Mouse (Mus musculus): Measurements from ENCODE around the gene Ckap5.
A peak's percentile ranks its signal among the peaks of the same experiment; 100 is the strongest.
"Not testable (repeated sequence)": the region's sequence is repeated elsewhere in the genome, so short reads cannot be mapped to it uniquely, and the experiment has no call there.

Gene Ckap5

DNA sequence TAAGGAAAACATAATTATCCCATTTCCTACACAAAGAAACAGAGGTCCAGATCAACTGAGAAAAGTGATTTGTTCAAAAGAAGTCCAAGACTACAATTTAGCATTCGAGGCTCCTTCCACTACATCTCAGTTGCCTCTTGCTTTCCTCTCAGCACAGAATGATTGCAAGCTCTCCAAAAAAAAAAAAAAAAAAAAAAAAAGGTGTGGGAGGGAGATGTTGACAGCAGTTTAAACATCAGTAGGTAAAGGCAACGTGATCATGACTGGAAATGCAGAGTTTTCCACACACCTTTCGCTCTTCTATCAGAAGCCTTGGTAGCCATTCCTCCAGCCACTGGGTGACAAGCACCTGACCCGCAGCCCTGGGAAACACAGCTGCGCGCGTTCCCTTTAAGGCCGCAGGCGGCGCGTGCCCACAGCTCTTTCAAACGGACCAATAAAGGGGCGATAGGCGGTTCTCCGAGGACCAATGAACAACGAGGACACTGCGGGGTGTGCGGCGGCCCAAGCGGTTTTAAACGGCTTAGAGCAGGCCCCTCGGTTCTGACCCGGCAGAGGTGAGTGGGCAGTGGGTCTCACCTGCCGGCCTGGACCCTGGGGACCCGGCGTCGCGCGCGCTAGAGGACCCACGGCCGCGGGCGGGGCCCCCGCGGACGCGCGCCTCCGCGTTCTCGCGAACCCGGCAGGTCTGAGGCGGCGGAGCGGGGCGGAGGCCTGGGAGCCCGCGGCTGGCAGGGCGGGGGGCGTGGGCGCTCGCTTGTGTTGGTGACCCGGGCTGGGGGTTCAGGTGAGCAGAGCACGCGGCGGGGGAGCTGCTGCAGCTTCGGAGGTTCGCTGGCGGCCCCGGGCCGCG is at the start of gene Ckap5:
Gene Ckap5 (plus strand): TSS at position 469 of the 853 bp plus-strand sequence.
- peak; percentile 95 for DNase-seq

DNA sequence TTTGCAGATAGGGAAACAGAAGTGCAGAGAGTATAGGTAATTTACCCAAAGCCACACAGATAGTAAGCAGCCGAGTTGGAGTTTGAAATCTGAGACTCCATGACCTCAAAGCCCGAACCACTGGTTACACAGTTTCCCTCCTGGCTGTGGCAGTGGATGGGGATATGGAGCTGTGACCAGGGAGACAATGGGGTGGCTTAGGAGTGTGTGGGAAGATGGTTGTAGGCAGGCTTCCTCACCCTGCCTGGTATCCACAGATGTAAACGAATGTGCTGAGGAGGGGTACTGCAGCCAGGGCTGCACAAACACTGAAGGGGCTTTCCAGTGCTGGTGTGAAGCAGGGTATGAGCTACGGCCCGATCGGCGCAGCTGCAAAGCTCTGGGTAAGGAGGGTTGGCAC is 49.7 kb upstream of the Ckap5 start:
- no peak for DNase-seq

GRCm38 (mm10) chr2:91480399-91480801 is 46.2 kb upstream of the Ckap5 start:
- no peak for DNase-seq

DNA sequence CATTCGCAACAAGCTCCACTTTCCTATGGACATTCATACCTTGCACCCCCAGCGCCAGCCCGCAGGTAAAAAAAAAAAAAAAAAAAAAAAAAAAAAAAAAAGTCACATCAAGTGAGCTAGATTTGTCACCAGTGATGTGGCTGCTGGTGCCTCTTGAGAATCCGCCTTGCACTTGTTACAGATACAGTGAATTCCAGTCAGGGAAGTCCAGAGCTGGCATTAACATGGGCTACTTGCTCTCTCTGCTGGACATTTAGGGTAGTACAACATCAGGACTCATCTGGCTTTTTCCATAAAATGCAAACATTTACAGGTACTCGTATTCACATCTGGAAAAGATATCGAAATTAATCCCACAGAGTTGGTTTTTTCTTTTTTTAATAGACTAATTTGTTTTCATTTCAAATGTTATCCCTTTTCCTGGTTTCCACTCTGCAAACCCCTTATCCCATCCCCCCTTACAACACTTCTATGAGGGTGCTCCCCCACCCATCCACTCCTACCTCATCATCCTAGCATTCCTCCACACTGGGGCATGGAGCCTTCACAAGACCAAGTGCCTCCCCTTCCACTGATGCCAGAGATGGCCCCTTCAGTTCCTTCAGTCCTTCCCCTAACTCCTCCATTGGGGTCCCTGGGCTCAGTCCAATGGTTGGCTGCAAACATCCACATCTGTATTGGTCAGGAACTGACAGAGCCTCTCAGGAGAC is 45.6 kb upstream of the Ckap5 start:
- peak; percentile 88 for DNase-seq

DNA sequence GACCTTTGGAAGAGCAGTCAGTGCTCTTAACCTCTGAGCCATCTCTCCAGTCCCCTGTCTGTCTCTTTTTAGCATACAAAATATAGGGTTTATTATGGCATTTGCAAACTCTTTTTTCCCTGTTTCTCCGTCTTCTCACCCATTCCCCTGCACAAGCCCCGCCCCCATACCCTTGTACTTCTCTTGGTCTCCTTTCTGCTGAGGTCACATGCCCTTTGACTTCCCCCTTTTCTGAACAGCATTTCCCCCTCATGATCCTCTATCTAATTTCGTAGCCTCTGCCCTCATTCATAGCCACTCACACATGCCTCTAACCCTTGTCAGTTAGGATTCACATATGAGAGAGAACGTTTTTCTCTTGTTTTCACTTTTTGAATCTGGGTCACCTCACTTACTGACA is 41.9 kb upstream of the Ckap5 start:
- peak; percentile 53 for DNase-seq

GRCm38 (mm10) chr2:91485256-91485655 is 41.3 kb upstream of the Ckap5 start:
- no peak for DNase-seq

DNA sequence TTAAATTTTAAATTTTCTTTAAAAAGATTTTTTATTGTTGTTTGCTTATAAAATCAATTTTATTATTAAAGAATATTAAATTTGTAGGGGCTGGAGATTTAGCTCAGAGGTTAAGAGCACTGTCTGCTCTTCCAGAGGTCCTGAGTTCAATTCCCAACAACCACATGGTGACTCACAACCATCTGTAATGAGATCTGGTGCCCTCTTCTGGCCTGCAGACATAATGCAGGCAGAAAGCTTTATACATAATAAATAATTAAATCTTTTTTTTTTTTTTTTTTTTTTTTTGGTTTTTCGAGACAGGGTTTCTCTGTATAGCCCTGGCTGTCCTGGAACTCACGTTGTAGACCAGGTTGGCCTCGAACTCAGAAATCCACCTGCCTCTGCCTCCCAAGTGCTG is 39.3 kb upstream of the Ckap5 start:
- DNase-seq: peak; percentile 74

DNA sequence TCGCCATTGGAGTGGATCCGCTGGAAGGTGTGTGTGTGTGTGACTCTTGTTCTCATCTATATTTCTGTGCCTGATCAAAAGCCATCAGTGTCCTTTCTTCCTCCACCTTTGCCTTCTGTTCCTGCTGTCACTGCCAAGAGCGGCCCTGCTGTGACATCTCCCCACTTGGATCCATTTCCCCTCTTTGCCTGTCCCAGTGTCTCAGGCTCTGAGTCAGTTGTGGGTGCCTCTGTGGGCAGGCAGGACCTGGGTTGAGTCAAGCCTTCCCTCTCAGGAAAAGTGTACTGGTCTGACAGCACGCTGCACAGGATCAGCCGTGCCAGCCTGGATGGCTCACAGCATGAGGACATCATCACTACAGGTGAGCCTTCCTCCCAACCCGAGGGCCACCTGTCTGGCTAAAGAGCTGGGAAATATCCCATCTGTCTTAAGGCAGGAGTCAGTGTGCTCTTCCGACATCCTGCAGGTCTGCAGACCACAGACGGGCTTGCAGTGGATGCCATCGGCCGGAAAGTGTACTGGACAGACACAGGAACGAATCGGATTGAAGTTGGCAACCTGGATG is 34.4 kb upstream of the Ckap5 start:
- DNase-seq: no peak

DNA sequence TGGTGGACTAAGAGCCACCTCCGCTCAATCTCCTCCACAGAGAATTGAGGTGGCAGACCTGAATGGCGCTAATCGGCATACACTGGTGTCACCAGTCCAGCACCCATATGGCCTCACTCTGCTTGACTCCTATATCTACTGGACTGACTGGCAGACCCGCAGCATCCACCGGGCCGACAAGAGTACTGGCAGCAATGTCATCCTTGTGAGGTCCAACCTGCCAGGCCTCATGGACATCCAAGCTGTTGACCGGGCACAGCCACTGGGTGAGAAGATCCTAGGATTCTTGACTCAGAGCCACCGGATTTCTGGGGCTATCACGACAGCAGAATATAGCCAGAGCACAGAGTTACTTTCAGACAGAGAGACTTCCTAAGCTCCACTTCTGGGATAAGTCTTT is 32.6 kb upstream of the Ckap5 start:
- no peak for DNase-seq

- peak; percentile 37 for DNase-seq
Observed at GRCm38 (mm10) chr2:91498093-91498719, 28.4 kb upstream of the Ckap5 start.

- no peak for DNase-seq
Observed at GRCm38 (mm10) chr2:91508076-91508475, 18.5 kb upstream of the Ckap5 start.

DNA sequence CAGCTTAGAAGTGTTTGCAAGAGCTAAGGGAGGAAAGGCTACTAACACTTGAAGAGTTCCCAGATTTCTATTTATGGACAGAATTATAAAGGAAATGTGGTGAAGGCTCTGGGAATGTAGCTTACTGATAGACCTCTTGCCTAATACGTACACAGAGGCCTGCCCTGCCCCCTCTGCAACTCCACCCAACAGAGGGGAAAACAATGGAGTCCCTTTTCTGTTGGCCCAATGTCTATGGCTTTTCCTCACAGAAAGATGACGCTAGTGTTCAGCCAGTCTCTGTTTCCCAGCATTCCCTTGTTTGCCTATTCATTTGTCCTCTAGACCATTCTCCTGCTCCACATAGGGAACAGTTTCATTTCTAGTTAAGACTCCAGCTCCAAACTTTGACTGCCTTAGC is 9.4 kb upstream of the Ckap5 start:
- peak; percentile 58 for DNase-seq

DNA sequence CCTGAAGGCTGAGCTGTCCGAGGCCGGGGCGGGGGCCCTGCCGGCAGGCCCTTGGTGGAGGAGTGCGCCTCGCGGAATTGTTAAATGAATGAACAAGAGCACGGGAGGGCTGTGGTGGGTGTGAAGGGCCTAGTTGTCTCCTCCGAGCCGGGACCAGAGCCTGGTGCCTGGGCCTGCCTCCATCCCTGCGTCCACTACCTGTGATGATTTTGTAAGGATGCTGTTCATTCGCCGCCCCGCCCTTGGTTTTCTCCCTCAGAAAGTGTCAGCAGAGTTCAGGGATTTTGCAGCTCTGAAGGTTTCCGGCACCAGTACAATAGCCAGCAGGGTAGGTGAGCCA is 555 bp downstream of the Ckap5 start:
- peak; percentile 10 for DNase-seq

- peak; percentile 98 for DNase-seq
Observed at GRCm38 (mm10) chr2:91537588-91538205, 11.1 kb downstream of the Ckap5 start.

GRCm38 (mm10) chr2:91568125-91568524 is 41.6 kb downstream of the Ckap5 start:
- DNase-seq: no peak

- no peak for DNase-seq
Observed at GRCm38 (mm10) chr2:91580894-91581293, 54.3 kb downstream of the Ckap5 start.

GRCm38 (mm10) chr2:91586242-91586641 is 59.7 kb downstream of the Ckap5 start:
- peak; percentile 15 for DNase-seq

GRCm38 (mm10) chr2:91600475-91600874 is 73.9 kb downstream of the Ckap5 start:
- no peak for DNase-seq

DNA sequence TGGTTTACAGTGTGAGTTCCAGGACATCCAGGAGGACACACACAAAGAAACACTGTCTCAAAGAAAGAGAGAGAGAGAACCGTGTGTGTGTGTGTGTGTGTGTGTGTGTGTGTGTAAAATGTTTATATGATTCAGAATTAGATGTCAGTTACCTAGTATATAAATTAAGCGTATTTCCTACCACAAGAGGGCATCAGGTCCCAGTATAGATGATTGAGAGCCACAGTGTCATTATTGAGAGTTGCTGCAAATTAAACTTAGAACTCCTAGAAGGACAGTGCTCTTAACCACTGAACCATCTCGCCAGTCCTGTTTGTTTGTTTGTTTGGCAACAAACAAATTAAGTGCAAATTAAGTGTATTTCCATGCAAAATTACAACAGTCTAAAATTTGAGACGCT is 75.8 kb downstream of the Ckap5 start:
- peak; percentile 26 for DNase-seq

DNA sequence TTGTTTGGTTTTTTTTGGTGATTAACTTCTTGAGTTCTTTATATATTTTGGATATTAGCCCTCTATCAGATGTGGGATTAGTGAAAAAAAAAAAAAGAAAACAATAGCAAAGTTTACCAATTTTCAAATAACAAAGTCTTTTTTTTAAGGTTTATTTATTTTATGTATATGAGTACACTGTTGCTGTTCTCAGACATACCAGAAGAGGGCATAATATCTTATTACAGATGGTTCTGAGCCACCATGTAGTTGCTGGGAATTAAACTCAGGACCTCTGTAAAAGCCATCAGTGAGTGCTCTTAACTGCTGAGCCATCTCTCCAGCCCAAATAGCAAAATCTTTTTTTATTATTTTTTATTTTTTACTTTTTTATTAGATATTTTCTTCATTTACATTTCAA is 82.8 kb downstream of the Ckap5 start:
- DNase-seq: not testable (repeated sequence)

GRCm38 (mm10) chr2:91622356-91622755 is 95.8 kb downstream of the Ckap5 start:
- no peak for DNase-seq

GRCm38 (mm10) chr2:91623366-91623765 is 96.8 kb downstream of the Ckap5 start:
- not testable (repeated sequence) for DNase-seq

DNA sequence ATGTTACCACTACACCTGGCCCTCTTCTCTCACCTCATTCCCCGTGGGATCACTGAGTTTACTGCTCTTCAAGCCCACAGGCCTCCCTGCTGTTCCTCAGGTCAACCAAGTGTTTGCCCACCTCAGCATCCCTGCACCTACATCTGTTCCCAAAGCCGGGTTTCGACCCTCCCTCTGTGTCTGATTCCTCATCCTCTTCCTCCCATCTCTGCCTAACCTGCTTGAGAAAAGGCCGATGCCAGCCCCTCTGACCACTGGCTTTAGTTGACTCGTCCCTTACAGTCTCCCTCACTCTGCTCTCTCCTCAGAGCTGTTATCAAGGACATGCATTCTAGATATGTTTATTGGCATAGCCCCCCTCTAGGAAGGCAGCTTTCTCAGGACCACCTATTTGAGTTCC is 100.9 kb downstream of the Ckap5 start:
- no peak for DNase-seq

Measured in lung, postnatal 36 days (tissue).